1 mouse cellular context compared by ENCODE assay signal in the genomic region with DNA sequence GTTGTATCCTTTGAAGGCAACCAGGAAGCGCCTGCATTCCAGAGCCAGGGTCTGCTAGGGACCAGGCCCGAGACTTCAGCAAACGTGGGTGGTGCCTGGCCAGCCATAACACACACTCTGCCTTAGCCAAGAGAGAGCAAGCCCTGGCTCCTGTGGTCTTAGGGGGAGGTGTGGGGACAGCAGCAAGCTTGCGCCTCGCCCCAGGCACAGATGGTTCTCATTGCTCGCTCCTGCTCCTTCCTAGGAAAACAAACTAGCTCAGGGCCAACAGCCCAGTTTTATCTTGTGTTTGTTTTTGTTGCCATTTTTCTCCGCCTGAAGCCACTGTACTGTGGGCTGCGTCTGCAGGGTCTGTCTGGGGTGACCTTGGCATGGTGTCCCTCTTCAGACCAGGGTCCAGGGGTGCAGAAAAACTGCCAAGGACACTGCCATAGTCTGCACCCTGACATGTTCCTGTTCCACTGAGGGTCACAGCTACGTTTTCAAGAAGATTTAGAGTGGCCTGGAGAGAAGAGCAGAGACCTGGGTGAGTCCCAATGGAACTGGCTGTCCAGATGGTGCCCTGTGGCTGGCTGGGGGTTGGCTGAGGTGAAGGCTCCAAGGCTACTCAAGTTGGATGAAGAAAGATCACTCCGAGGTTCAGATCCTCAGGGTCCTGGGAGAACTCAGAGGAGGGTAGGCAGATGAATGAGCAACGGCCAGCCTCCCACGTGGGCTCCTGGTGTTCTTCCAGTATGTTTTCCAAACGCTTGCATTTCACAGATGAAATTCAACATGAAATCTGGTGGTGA.
TF ChIP-seq lines count a peak whose summit lies in the region.

No protein-coding gene starts in this region.

TF ChIP-seq in myocyte, 11 proteins besides CTCF, POLR2A, EP300 and RAD21 (continued from another document):
- TF ChIP-seq POLR2AphosphoS2 (IDR thresholded peaks at IDR 0.05; ENCODE audit: insufficient read length, low read depth) (no peak), MAX (IDR thresholded peaks at IDR 0.05; ENCODE audit: low read depth) (no peak), REST (IDR thresholded peaks at IDR 0.05; ENCODE audit: insufficient read depth, insufficient read length) (no peak), SRF (IDR thresholded peaks at IDR 0.05; ENCODE audit: control insufficient read depth, insufficient read length, low read depth) (no peak), CEBPB (IDR thresholded peaks at IDR 0.05; ENCODE audit: insufficient read depth, poor library complexity, severe bottlenecking) (no peak)
